Mouse (Mus musculus): Measurements from ENCODE around the gene Fam3c. TPM values are rescaled to one million over a fixed set of nuclear protein-coding genes. Genes with fewer than 3 reads are reported as not detected.

The Fam3c gene
- total RNA-seq, 2 experiments from 2014 or later, result 90.6 to 102 TPM

DNA sequence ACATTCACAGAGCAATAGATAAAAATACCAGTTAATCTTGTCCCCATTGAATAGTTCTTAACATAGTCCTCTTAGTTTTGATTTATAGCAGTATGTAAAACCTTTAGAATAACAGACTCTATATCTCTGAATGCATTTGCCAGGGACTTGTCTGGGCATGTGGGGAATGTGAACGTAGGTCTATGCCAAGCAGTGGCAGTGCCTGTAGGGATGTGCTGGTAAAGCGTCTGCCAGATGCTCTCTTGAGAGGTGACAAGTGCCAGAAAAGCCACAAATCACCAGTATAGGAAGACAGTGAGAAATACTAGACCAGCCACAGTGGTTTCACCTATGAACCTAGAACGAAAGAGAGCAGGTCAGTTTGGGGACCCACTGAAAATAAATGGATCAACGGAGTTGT, 93.5 kb downstream of the Fam3c start:
- no peak for DNase-seq (ENCODE audit: low spot score in 2 of 2)
- intact Hi-C loops (cut with DNase I), result no loop called here

DNA sequence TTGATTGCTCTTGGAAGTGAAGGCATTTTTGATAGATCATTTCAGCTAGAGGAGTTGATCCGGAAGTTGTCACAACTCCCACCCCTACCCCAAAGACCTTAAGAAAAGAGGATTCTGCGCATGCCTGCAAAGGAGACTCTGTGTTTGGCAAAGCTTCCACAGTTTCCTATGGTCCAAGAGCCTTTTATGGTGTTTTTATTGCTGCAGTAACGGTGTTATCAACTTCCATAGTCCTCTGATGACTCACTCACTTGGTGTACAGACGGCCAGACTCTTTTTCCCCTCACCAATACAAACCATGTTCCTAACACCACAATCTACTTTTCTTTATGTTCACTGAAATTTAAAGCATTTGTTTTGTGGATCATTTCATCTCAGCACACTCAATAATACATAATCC, 97.3 kb downstream of the Fam3c start:
- DNase-seq (ENCODE audit: low spot score in 2 of 2), result no peak
- intact Hi-C loops (cut with DNase I), result no loop called here

Other genes with a start within 250 kb of the Fam3c start
- gene Wnt16, start 68.0 kb downstream of the Fam3c start, total RNA-seq (2021), result 1 to 10 TPM in 1 of 2 experiments, under 1 TPM in 1; 0.89 to 1.4 TPM

Measured in left cerebral cortex, postnatal 14 days (tissue).